Mouse (Mus musculus): Measurements from ENCODE around the gene Cenpu. TPM values are rescaled to one million over a fixed set of nuclear protein-coding genes. Genes with fewer than 3 reads are reported as not detected.

The Cenpu gene
- polyA plus RNA-seq, 1 experiment from 2014 or later: 26.7 TPM

- no peaks in the 10 kb centered on the region for H3K4me1 ChIP-seq (replicated peaks)
- H3K27me3 ChIP-seq (ENCODE audit: insufficient read depth, poor library complexity, severe bottlenecking): no peaks in the 10 kb centered on the region
- H3K27ac ChIP-seq: no peak overlapping the region
- H3K9me3 ChIP-seq: no peaks in the 10 kb centered on the region
- peaks cover 13% of the 10 kb centered on the region for H3K36me3 ChIP-seq
- H3K4me3 ChIP-seq: no peak overlapping the region
- no peak for DNase-seq (ENCODE audit: low spot score)
- 81% methylated on average over 2 of the region's 2 CpGs for WGBS
These were observed 41.9 kb downstream of the Cenpu start for GRCm38 (mm10) chr8:46593772-46594171.

- no peaks in the 10 kb centered on the region for H3K9me3 ChIP-seq
- H3K36me3 ChIP-seq: peaks cover 8% of the 10 kb centered on the region; the same call in 1 of the 2 replicates
- H3K4me1 ChIP-seq (replicated peaks): no peaks in the 10 kb centered on the region
- 90% methylated on average over 2 of the region's 2 CpGs for WGBS
- no peak overlapping the region for H3K27ac ChIP-seq
- no peak overlapping the region for H3K4me3 ChIP-seq
- DNase-seq (ENCODE audit: low spot score): no peak
- no peaks in the 10 kb centered on the region for H3K27me3 ChIP-seq (ENCODE audit: insufficient read depth, poor library complexity, severe bottlenecking)
These were observed 43.8 kb downstream of the Cenpu start for GRCm38 (mm10) chr8:46595593-46595992.

- H3K27me3 ChIP-seq (ENCODE audit: insufficient read depth, poor library complexity, severe bottlenecking): no peaks in the 10 kb centered on the region
- peaks cover 8% of the 10 kb centered on the region; the same call in 1 of the 2 replicates for H3K36me3 ChIP-seq
- H3K9me3 ChIP-seq: no peaks in the 10 kb centered on the region
- 91% methylated on average over 2 of the region's 2 CpGs for WGBS
- DNase-seq (ENCODE audit: low spot score): no peak
- H3K4me3 ChIP-seq: no peak overlapping the region
- no peak overlapping the region for H3K27ac ChIP-seq
- no peaks in the 10 kb centered on the region for H3K4me1 ChIP-seq (replicated peaks)
These were observed 44.7 kb downstream of the Cenpu start for GRCm38 (mm10) chr8:46596530-46596929.

- Histone ChIP-seq H3K36me3 (peaks cover 8% of the 10 kb centered on the region; the same call in 1 of the 2 replicates), H3K27ac (no peak overlapping the region), H3K4me1 (replicated peaks) (no peaks in the 10 kb centered on the region), H3K9me3 (no peaks in the 10 kb centered on the region), H3K27me3 (ENCODE audit: insufficient read depth, poor library complexity, severe bottlenecking) (no peaks in the 10 kb centered on the region), H3K4me3 (no peak overlapping the region)
- DNase-seq (ENCODE audit: low spot score): no peak
- WGBS: 80% methylated on average over 2 of the region's 2 CpGs
These were observed 45.6 kb downstream of the Cenpu start for GRCm38 (mm10) chr8:46597411-46597810.

- WGBS: 91% methylated on average over 2 of the region's 2 CpGs
- H3K9me3 ChIP-seq: no peaks in the 10 kb centered on the region
- no peaks in the 10 kb centered on the region for H3K27me3 ChIP-seq (ENCODE audit: insufficient read depth, poor library complexity, severe bottlenecking)
These were observed 46.3 kb downstream of the Cenpu start for GRCm38 (mm10) chr8:46598114-46598513.

GRCm38 (mm10) chr8:46598753-46599152 is 46.9 kb downstream of the Cenpu start:
- Histone ChIP-seq H3K4me3 (no peak overlapping the region), H3K9me3 (no peaks in the 10 kb centered on the region), H3K27ac (no peak overlapping the region), H3K36me3 (peaks cover 8% of the 10 kb centered on the region; the same call in 1 of the 2 replicates), H3K27me3 (ENCODE audit: insufficient read depth, poor library complexity, severe bottlenecking) (no peaks in the 10 kb centered on the region), H3K4me1 (replicated peaks) (no peaks in the 10 kb centered on the region)
- DNase-seq (ENCODE audit: low spot score): no peak
- 97% methylated on average over 5 of the region's 5 CpGs for WGBS

More at GRCm38 (mm10) chr8:46598114-46598513, 46.3 kb downstream of the Cenpu start:
- H3K36me3 ChIP-seq: peaks cover 8% of the 10 kb centered on the region; the same call in 1 of the 2 replicates
- H3K4me3 ChIP-seq: no peak overlapping the region
- H3K4me1 ChIP-seq (replicated peaks): no peaks in the 10 kb centered on the region
- DNase-seq (ENCODE audit: low spot score): no peak
- no peak overlapping the region for H3K27ac ChIP-seq

- Histone ChIP-seq H3K4me1 (replicated peaks) (no peaks in the 10 kb centered on the region), H3K36me3 (peaks cover 8% of the 10 kb centered on the region; the same call in 1 of the 2 replicates), H3K27me3 (ENCODE audit: insufficient read depth, poor library complexity, severe bottlenecking) (no peaks in the 10 kb centered on the region), H3K27ac (no peak overlapping the region), H3K4me3 (no peak overlapping the region), H3K9me3 (no peaks in the 10 kb centered on the region)
- no peak for DNase-seq (ENCODE audit: low spot score)
- WGBS: 92% methylated on average over 7 of the region's 7 CpGs
These were observed 47.6 kb downstream of the Cenpu start for GRCm38 (mm10) chr8:46599314-46599904.

- no peak overlapping the region for H3K4me3 ChIP-seq
- H3K27ac ChIP-seq: no peak overlapping the region
- peaks cover 15% of the 10 kb centered on the region for H3K36me3 ChIP-seq
- 72% methylated on average over 10 of the region's 10 CpGs for WGBS
- peak; percentile 20 for DNase-seq (ENCODE audit: low spot score)
- no peaks in the 10 kb centered on the region for H3K9me3 ChIP-seq
- no peaks in the 10 kb centered on the region for H3K27me3 ChIP-seq (ENCODE audit: insufficient read depth, poor library complexity, severe bottlenecking)
- no peaks in the 10 kb centered on the region for H3K4me1 ChIP-seq (replicated peaks)
These were observed 49.3 kb downstream of the Cenpu start for GRCm38 (mm10) chr8:46600959-46601707.

GRCm38 (mm10) chr8:46603587-46603986 is 51.8 kb downstream of the Cenpu start:
- H3K27ac ChIP-seq: no peak overlapping the region
- no peaks in the 10 kb centered on the region for H3K9me3 ChIP-seq
- no peaks in the 10 kb centered on the region for H3K4me1 ChIP-seq (replicated peaks)
- no peaks in the 10 kb centered on the region for H3K27me3 ChIP-seq (ENCODE audit: insufficient read depth, poor library complexity, severe bottlenecking)
- peaks cover 18% of the 10 kb centered on the region; the same call in 1 of the 2 replicates for H3K36me3 ChIP-seq
- no peak overlapping the region for H3K4me3 ChIP-seq
- 86% methylated on average over 5 of the region's 5 CpGs for WGBS
- DNase-seq (ENCODE audit: low spot score): no peak

- WGBS: 91% methylated on average over 1 of the region's 1 CpGs
- no peak overlapping the region for H3K4me3 ChIP-seq
These were observed 55.1 kb downstream of the Cenpu start for GRCm38 (mm10) chr8:46606930-46607329.

GRCm38 (mm10) chr8:46611557-46611956 is 59.7 kb downstream of the Cenpu start:
- 93% methylated on average over 8 of the region's 8 CpGs for WGBS
- H3K4me3 ChIP-seq: no peak overlapping the region
- DNase-seq (ENCODE audit: low spot score): no peak
- peaks cover 14% of the 10 kb centered on the region for H3K4me1 ChIP-seq (replicated peaks)
- H3K27ac ChIP-seq: no peak overlapping the region
- no peaks in the 10 kb centered on the region for H3K27me3 ChIP-seq (ENCODE audit: insufficient read depth, poor library complexity, severe bottlenecking)
- no peaks in the 10 kb centered on the region for H3K9me3 ChIP-seq
- H3K36me3 ChIP-seq: peaks cover 11% of the 10 kb centered on the region; the same call in 1 of the 2 replicates

More at GRCm38 (mm10) chr8:46606930-46607329, 55.1 kb downstream of the Cenpu start:
- Histone ChIP-seq H3K9me3 (no peaks in the 10 kb centered on the region), H3K27me3 (ENCODE audit: insufficient read depth, poor library complexity, severe bottlenecking) (no peaks in the 10 kb centered on the region), H3K4me1 (replicated peaks) (no peaks in the 10 kb centered on the region), H3K36me3 (peaks cover 21% of the 10 kb centered on the region), H3K27ac (no peak overlapping the region)
- DNase-seq (ENCODE audit: low spot score): no peak

- Histone ChIP-seq H3K9me3 (no peaks in the 10 kb centered on the region), H3K4me1 (replicated peaks) (peaks cover 16% of the 10 kb centered on the region), H3K27ac (no peak overlapping the region), H3K27me3 (ENCODE audit: insufficient read depth, poor library complexity, severe bottlenecking) (no peaks in the 10 kb centered on the region), H3K4me3 (no peak overlapping the region), H3K36me3 (peaks cover 3% of the 10 kb centered on the region; the same call in 1 of the 2 replicates)
- no peak for DNase-seq (ENCODE audit: low spot score)
- 76% methylated on average over 4 of the region's 4 CpGs for WGBS
These were observed 61.1 kb downstream of the Cenpu start for GRCm38 (mm10) chr8:46612913-46613312.

- no peak overlapping the region for H3K27ac ChIP-seq
- no peak overlapping the region for H3K4me3 ChIP-seq
- peaks cover 3% of the 10 kb centered on the region; the same call in 1 of the 2 replicates for H3K36me3 ChIP-seq
- H3K27me3 ChIP-seq (ENCODE audit: insufficient read depth, poor library complexity, severe bottlenecking): no peaks in the 10 kb centered on the region
- H3K9me3 ChIP-seq: no peaks in the 10 kb centered on the region
- WGBS: 75% methylated on average over 4 of the region's 4 CpGs
- H3K4me1 ChIP-seq (replicated peaks): peaks cover 19% of the 10 kb centered on the region
- DNase-seq (ENCODE audit: low spot score): no peak
These were observed 61.5 kb downstream of the Cenpu start for GRCm38 (mm10) chr8:46613377-46613776.

All from hindbrain, embryonic 10.5 days (tissue).